Mouse (Mus musculus) liver, embryonic 14.5 days (tissue): ENCODE data around the gene Apobec1. TPM values are rescaled to one million over a fixed set of nuclear protein-coding genes. Genes with fewer than 3 reads are reported as not detected.

Source experiments
- ATAC-seq: fragments of 200-750 bp; cut with Nextera tagmentation; 2 replicates; pipeline ENCODE4 v1.8.0; 2017; ENCODE audit warnings: moderate number of reproducible peaks, mild to moderate bottlenecking, moderate library complexity; ENCODE audit not compliant: insufficient read depth
- DNase-seq, 3 experiments: peaks; one replicate each; pipeline ENCODE4 v3.0.0-alpha.2; 2012 to 2013; ENCODE audit warnings: low read depth in 3 of 3, low spot score in 3 of 3
- H3K27ac ChIP-seq: fragments of 300-500 bp; sonication (generic); 2 replicates; pipeline ENCODE4 v1.5.1; 2014; ENCODE audit warnings: moderate library complexity, mild to moderate bottlenecking, control low read depth, inconsistent platforms
- H3K27me3 ChIP-seq: fragments of 300-500 bp; sonication (generic); 2 replicates; pipeline ENCODE4 v1.6.1; 2014; ENCODE audit warnings: mild to moderate bottlenecking, low read length, moderate library complexity; ENCODE audit not compliant: control insufficient read depth, insufficient read depth
- H3K36me3 ChIP-seq: fragments of 300-500 bp; sonication (generic); replicated peaks from 2 replicates; pipeline ENCODE4 v1.6.1; 2014; ENCODE audit warnings: low read depth; ENCODE audit not compliant: control insufficient read depth, insufficient read depth
- H3K4me1 ChIP-seq, 2 experiments: fragments of 200-500 bp in 1 of 2; fragments of 300-500 bp in 1 of 2; sonication (generic) in 1 of 2; replicated peaks; 2 replicates each; pipeline ENCODE4 v1.6.1; 2012 to 2014; ENCODE audit warnings: antibody characterized with exemption in 1 of 2, inconsistent platforms in 1 of 2, low read length in 1 of 2; ENCODE audit not compliant: control insufficient read depth in 2 of 2, insufficient read depth in 2 of 2
- H3K4me2 ChIP-seq: fragments of 300-500 bp; sonication (generic); 2 replicates; pipeline ENCODE4 v1.6.1; 2014; ENCODE audit warnings: low read depth, mild to moderate bottlenecking, control low read depth, moderate library complexity
- H3K4me3 ChIP-seq, 2 experiments: fragments of 200-500 bp in 1 of 2; fragments of 300-500 bp in 1 of 2; sonication (generic) in 1 of 2; 2 replicates each; pipeline ENCODE4 v1.5.1; 2012 to 2014; ENCODE audit warnings: low read depth in 2 of 2, low read length in 2 of 2, mild to moderate bottlenecking in 2 of 2, control low read depth in 1 of 2, inconsistent platforms in 1 of 2, moderate library complexity in 1 of 2; ENCODE audit not compliant: insufficient read depth in 1 of 2
- H3K9ac ChIP-seq: fragments of 300-500 bp; sonication (generic); replicated peaks from 2 replicates; pipeline ENCODE4 v1.6.1; 2014; ENCODE audit warnings: mild to moderate bottlenecking, control low read depth, moderate library complexity
- H3K9me3 ChIP-seq: fragments of 300-500 bp; sonication (generic); 2 replicates; pipeline ENCODE4 v1.6.1; 2016; ENCODE audit warnings: low read length, mixed read lengths; ENCODE audit not compliant: control insufficient read depth
- CTCF ChIP-seq: IDR thresholded peaks from 2 replicates; pipeline ENCODE4 v1.5.1; 2016; ENCODE audit warnings: antibody characterized with exemption, low read depth, control low read depth
- EP300 ChIP-seq: IDR thresholded peaks from 2 replicates; pipeline ENCODE4 v1.6.1; 2016; ENCODE audit warnings: antibody characterized with exemption, low read depth
- WGBS: fragments of 180-500 bp; shearing (Covaris S2); extraction: QIAGEN DNeasy Blood & Tissue Kit; methylation state at CpG from one replicate; pipeline ENCODE4 v1.1.7; 2014; ENCODE audit not compliant: insufficient replicate concordance; 5-methylcytosine and 5-hydroxymethylcytosine counted together
- polyA plus RNA-seq, 2 experiments: library from polyadenylated mRNA; depleted of rRNA in 1 of 2; stranded (reverse) in 1 of 2; unstranded in 1 of 2; fragments of >200 nt; fragmentation: Nextera tagmentation in 1 of 2; extraction: Ambion mirVana in 1 of 2; gene quantifications; 2 replicates each; pipeline versions ENCODE4 v1.2.1 to v1.2.3; 2012 to 2014

The Apobec1 gene
- polyA plus RNA-seq, 2 experiments: 4.2 to 4.3 TPM

- no peak overlapping the region for H3K4me3 ChIP-seq
- no peak overlapping the region for H3K27ac ChIP-seq
- no peaks in the 10 kb centered on the region; a peak in 1 of 4 replicates for H3K4me1 ChIP-seq
- WGBS: 48% methylated on average over 4 of the region's 4 CpGs
- no peaks in the 10 kb centered on the region for H3K9me3 ChIP-seq
- no peaks in the 10 kb centered on the region for H3K36me3 ChIP-seq
- no peaks in the 10 kb centered on the region; the same call in none of the 2 replicates for H3K27me3 ChIP-seq
- DNase-seq (no peak), ATAC-seq (no peak)
- TF ChIP-seq CTCF (no peak), EP300 (no peak)
- H3K9ac ChIP-seq: no peak overlapping the region
- no peak overlapping the region for H3K4me2 ChIP-seq
These were observed 22.9 kb upstream of the Apobec1 start for GRCm38 (mm10) chr6:122625156-122625555.

- DNase-seq (no peak), ATAC-seq (no peak)
- Histone ChIP-seq H3K9me3 (no peaks in the 10 kb centered on the region), H3K4me2 (no peak overlapping the region), H3K9ac (no peak overlapping the region), H3K4me3 (no peak overlapping the region), H3K27me3 (no peaks in the 10 kb centered on the region; the same call in none of the 2 replicates), H3K36me3 (no peaks in the 10 kb centered on the region), H3K27ac (no peak overlapping the region), H3K4me1 (no peaks in the 10 kb centered on the region; a peak in 1 of 4 replicates)
- TF ChIP-seq CTCF (no peak), EP300 (no peak)
- WGBS: 37% methylated on average over 5 of the region's 5 CpGs
These were observed 22.2 kb upstream of the Apobec1 start for GRCm38 (mm10) chr6:122624480-122624879.

- WGBS: 85% methylated on average over 6 of the region's 6 CpGs
- Histone ChIP-seq H3K4me2 (no peak overlapping the region), H3K9me3 (no peaks in the 10 kb centered on the region), H3K27ac (no peak overlapping the region), H3K4me1 (no peaks in the 10 kb centered on the region), H3K9ac (no peak overlapping the region), H3K4me3 (no peak overlapping the region), H3K27me3 (no peaks in the 10 kb centered on the region; the same call in 1 of the 2 replicates), H3K36me3 (no peaks in the 10 kb centered on the region)
- TF ChIP-seq CTCF (no peak), EP300 (no peak)
- no peak for ATAC-seq
- DNase-seq: no peak
These were observed 18.8 kb upstream of the Apobec1 start for GRCm38 (mm10) chr6:122621066-122621465.

- TF ChIP-seq CTCF (no peak), EP300 (no peak)
- ATAC-seq (no peak), DNase-seq (no peak)
- Histone ChIP-seq H3K4me1 (no peaks in the 10 kb centered on the region), H3K27me3 (no peaks in the 10 kb centered on the region), H3K4me3 (no peak overlapping the region), H3K9me3 (no peaks in the 10 kb centered on the region), H3K4me2 (no peak overlapping the region), H3K27ac (no peak overlapping the region), H3K36me3 (no peaks in the 10 kb centered on the region), H3K9ac (no peak overlapping the region)
- 39% methylated on average over 3 of the region's 3 CpGs for WGBS
These were observed 13.8 kb upstream of the Apobec1 start for GRCm38 (mm10) chr6:122616022-122616421.

- Histone ChIP-seq H3K4me2 (no peak overlapping the region), H3K27ac (no peak overlapping the region), H3K4me3 (no peak overlapping the region), H3K9ac (no peak overlapping the region), H3K27me3 (no peaks in the 10 kb centered on the region), H3K36me3 (no peaks in the 10 kb centered on the region), H3K9me3 (no peaks in the 10 kb centered on the region), H3K4me1 (peaks cover 0 to 5% of the 10 kb centered on the region in 2 experiments; a peak in 2 of 4 replicates)
- TF ChIP-seq CTCF (peak; percentile 69), EP300 (no peak)
- WGBS: 37% methylated on average over 2 of the region's 2 CpGs
- DNase-seq: no peak
- ATAC-seq: no peak
These were observed 11.8 kb upstream of the Apobec1 start for GRCm38 (mm10) chr6:122614047-122614446.
